Mouse (Mus musculus): ENCODE measurements around the gene 2610528A11Rik.
"Not testable (repeated sequence)": the region's sequence is repeated elsewhere in the genome, so short reads cannot be mapped to it uniquely, and the experiment has no call there.

DNA sequence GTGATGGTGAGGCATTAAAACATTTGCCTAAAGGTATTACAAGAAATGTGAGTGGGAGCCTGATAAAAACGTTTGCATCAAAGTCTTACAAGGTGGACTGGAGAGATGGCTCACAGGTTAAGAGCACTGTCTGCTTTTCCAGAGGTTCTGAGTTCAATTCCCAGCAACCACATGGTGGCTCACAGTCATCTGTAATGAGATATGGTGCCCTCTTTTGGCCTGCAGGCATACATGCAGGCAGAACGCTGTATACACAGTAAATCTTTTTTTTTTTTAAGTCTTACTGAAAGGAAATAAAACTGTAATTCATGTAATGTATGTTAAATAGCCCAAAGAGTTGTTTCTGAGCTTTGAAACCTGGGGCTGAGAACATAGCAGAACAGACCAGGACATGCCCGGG lies 23.8 kb upstream of the 2610528A11Rik start:
- TF ChIP-seq CTCF (IDR thresholded peaks at IDR 0.05; ENCODE audit: borderline replicate concordance, insufficient read depth, low read depth, low read length); POLR2A (IDR thresholded peaks at IDR 0.05; ENCODE audit: borderline replicate concordance, insufficient read depth, low read length): not testable (repeated sequence)

Measured in cerebellum, adult 2 months (tissue).